Mouse (Mus musculus): ENCODE data around the gene Ttc7. TPM values are rescaled to one million over a fixed set of nuclear protein-coding genes. Genes with fewer than 3 reads are reported as not detected.

Ttc7 gene
- total RNA-seq, 2 experiments from 2014 or later, result 11.7 to 13.7 TPM

GRCm38 (mm10) chr17:87418082-87418481 is 135.4 kb downstream of the Ttc7 start:
- DNase-seq, result no peak

GRCm38 (mm10) chr17:87427511-87427910 is 144.8 kb downstream of the Ttc7 start, which contains the start of gene Stpg4:
Gene Stpg4 (minus strand): TSS chr17:87427741.
- DNase-seq, result no peak

- DNase-seq, result no peak
Measured at GRCm38 (mm10) chr17:87429431-87429830, 146.7 kb downstream of the Ttc7 start.

Other genes with a start within 250 kb of the Ttc7 start
- 10 to 100 TPM; 40.3 to 48.3 TPM for gene Socs5, start 175.2 kb upstream of the Ttc7 start, total RNA-seq (2021)
- gene Mcfd2, start 17.0 kb upstream of the Ttc7 start, total RNA-seq (2021), result 100 to 1,000 TPM; 124 to 155 TPM
- gene Stpg4, start 144.9 kb downstream of the Ttc7 start, total RNA-seq (2021), result not detected
- gene Calm2, start 164.0 kb downstream of the Ttc7 start, total RNA-seq (2021), result 100 to 1,000 TPM; 380 to 407 TPM

Measured in adrenal gland, postnatal 10 days (tissue).